Mouse (Mus musculus): ENCODE data around the gene Foxk1. TPM values are rescaled to one million over a fixed set of nuclear protein-coding genes. Genes with fewer than 3 reads are reported as not detected.

Foxk1 gene
- polyA plus RNA-seq, 1 experiment from 2014 or later = 2.5 TPM

DNA sequence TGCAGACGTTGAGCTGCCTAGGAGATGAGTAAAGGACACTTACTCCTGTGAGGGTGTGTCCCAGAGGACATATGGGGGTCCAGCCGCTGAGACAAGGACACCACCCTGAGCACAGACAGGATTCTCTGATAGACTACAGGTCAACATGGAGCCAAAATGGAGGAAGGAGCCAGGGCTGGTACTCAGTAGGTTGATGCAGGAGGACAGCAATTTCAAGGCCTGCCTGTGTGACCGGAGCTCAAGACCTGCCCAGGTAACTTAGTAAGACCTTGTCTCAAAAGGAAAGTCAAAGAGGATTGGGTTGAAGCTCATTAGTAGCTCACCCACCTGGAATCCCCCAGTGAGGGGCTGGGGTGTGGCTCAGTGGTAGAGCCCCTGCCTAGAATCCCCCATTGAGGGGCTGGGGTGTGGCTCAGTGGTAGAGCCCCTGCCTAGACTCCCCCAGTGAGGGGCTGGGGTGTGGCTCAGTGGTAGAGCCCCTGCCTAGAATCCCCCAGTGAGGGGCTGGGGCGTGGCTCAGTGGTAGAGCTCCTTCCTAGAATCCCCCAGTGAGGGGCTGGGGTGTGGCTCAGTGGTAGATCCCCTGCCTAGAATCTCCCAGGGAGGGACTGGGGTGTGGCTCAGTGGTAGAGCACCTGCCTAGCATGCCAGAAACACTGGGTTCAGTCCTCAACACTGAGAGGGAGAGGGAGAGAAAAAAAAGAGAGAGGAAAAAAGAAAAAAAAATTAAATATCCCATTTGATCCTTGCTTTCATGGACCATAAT, 30.7 kb upstream of the Foxk1 start:
- 97% methylated on average over 4 of the region's 4 CpGs for WGBS
- no peak for ATAC-seq (replicated peaks; ENCODE audit: extremely low read depth, insufficient read depth, low FRiP score)

DNA sequence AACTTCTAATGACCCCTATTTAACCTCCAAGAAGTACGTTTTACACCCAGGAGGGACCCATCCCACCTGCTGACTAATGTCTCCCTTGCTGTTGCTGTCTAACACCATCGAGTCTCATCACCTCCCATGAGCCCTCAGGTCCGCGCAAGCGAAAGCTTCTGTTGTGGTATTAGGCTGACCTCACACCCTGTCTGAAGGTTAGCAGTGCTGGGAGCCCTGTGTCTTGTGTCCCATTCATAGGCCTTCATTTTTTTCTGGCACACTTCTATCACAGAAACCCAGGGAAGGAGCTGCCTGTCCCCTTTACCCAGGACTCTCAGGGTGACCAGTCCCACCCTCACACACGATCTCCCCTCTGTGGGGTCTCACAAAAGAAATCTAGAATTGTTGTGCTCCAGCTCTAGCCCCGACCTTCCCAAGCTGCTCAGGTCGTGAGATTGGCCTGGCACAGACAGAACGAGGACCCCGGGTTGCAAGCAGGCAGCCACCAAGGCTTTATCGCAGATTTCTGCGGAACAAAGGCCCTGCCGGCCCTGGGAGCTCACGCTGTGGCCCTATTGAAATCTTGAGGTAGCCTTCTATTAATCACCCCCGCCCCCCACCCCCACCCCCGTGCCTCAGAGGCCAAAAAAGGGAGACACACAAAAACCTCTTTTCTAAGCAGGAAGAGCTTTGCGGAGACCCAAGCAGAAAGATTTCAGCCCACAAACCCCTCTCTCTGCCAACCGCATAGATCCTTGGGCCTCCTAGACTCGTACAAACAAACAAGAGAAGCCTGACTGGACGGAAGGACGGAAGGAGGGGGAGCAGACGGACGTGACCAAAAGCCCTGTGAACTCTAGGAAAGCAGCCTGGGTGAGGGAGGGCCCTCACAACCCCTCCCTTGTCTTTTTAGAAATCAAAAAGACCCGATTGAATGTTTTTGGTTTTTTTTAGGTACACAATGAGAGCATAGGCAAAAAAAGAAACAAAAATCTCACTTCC, 29.8 kb upstream of the Foxk1 start:
- Histone ChIP-seq H3K4me3 (ENCODE audit: low read length) (0 out of 2 replicates have a peak overlapping the region, but pooled peaks have one; percentile 1), H3K36me3 (ENCODE audit: control insufficient read depth, insufficient read depth) (no peaks in the 10 kb centered on the region), H3K27me3 (ENCODE audit: control insufficient read depth, insufficient read depth, low read length) (no peaks in the 10 kb centered on the region), H3K9ac (ENCODE audit: low read length) (peak overlapping the region; percentile 45), H3K4me1 (ENCODE audit: control insufficient read depth, insufficient read depth, low read length) (peaks cover 19% of the 10 kb centered on the region), H3K4me2 (ENCODE audit: low read depth, low read length) (peak overlapping the region; percentile 38), H3K9me3 (replicated peaks; ENCODE audit: control insufficient read depth, low read length) (peaks cover 2% of the 10 kb centered on the region; the same call in 1 of the 2 replicates), H3K27ac (ENCODE audit: low read length) (peak overlapping the region; percentile 43)
- ATAC-seq (replicated peaks; ENCODE audit: extremely low read depth, insufficient read depth, low FRiP score) = no peak
- 23% methylated on average over 24 of the region's 24 CpGs for WGBS

More for the DNA sequence above, 30.7 kb upstream of the Foxk1 start:
- Histone ChIP-seq H3K9ac (ENCODE audit: low read length) (no peak overlapping the region), H3K27ac (ENCODE audit: low read length) (no peak overlapping the region), H3K36me3 (ENCODE audit: control insufficient read depth, insufficient read depth) (no peaks in the 10 kb centered on the region), H3K9me3 (replicated peaks; ENCODE audit: control insufficient read depth, low read length) (peaks cover 2% of the 10 kb centered on the region; the same call in 1 of the 2 replicates), H3K4me2 (ENCODE audit: low read depth, low read length) (no peak overlapping the region), H3K4me3 (ENCODE audit: low read length) (no peak overlapping the region), H3K4me1 (ENCODE audit: control insufficient read depth, insufficient read depth, low read length) (peaks cover 19% of the 10 kb centered on the region), H3K27me3 (ENCODE audit: control insufficient read depth, insufficient read depth, low read length) (no peaks in the 10 kb centered on the region)

DNA sequence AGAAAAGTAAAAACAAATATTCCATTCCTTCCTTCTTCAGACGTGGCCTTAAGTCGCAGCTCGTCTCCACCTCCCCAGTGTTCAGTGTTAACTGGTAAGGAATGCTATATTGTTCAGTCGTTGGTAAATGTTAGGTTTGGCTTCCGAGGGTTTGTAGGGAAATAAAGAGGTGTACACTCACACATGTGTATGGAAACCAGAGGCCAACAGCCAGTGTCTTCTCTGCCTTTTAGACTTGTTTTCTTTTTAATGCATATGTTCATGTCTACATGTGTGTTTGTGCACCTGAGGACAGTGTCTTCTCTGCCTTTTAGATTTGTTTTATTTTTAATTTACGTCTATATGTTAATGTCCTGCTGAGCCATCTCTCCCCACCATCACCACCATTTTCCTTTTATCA, 29.1 kb upstream of the Foxk1 start:
- H3K36me3 ChIP-seq (ENCODE audit: control insufficient read depth, insufficient read depth) = no peaks in the 10 kb centered on the region

DNA sequence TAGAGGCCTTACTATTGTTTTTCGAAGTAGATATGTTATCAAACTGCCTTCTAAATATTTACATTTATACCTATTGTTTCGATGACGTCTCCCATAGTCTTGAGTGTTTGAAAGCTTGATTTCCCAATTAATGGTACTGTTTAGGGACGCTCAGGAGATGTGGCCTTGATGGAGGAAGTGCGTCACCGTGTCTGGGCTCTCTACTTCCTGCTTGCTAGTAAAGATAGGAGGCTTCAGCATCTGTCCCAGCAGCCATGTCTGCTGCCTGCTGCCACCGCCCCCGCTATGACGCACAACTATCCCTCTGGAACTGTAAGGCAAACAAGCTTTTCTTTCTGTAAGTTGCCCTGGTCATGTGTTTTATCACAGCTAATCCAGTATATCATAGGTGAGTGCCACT, 27.0 kb upstream of the Foxk1 start:
- H3K9me3 ChIP-seq (replicated peaks; ENCODE audit: control insufficient read depth, low read length) = peaks cover 2% of the 10 kb centered on the region; the same call in 1 of the 2 replicates
- no peak overlapping the region for H3K9ac ChIP-seq (ENCODE audit: low read length)
- H3K4me2 ChIP-seq (ENCODE audit: low read depth, low read length) = no peak overlapping the region
- no peak overlapping the region for H3K27ac ChIP-seq (ENCODE audit: low read length)
- H3K4me3 ChIP-seq (ENCODE audit: low read length) = no peak overlapping the region
- no peak for ATAC-seq (replicated peaks; ENCODE audit: extremely low read depth, insufficient read depth, low FRiP score)
- WGBS = 76% methylated on average over 9 of the region's 9 CpGs
- no peaks in the 10 kb centered on the region for H3K36me3 ChIP-seq (ENCODE audit: control insufficient read depth, insufficient read depth)
- peaks cover 8% of the 10 kb centered on the region for H3K4me1 ChIP-seq (ENCODE audit: control insufficient read depth, insufficient read depth, low read length)
- no peaks in the 10 kb centered on the region for H3K27me3 ChIP-seq (ENCODE audit: control insufficient read depth, insufficient read depth, low read length)

More for the DNA sequence above, 29.1 kb upstream of the Foxk1 start:
- peaks cover 2% of the 10 kb centered on the region; the same call in 1 of the 2 replicates for H3K9me3 ChIP-seq (replicated peaks; ENCODE audit: control insufficient read depth, low read length)
- H3K4me1 ChIP-seq (ENCODE audit: control insufficient read depth, insufficient read depth, low read length) = peaks cover 15% of the 10 kb centered on the region
- ATAC-seq (replicated peaks; ENCODE audit: extremely low read depth, insufficient read depth, low FRiP score) = no peak
- WGBS = 63% methylated on average over 6 of the region's 6 CpGs
- no peak overlapping the region for H3K27ac ChIP-seq (ENCODE audit: low read length)
- H3K4me3 ChIP-seq (ENCODE audit: low read length) = no peak overlapping the region
- H3K4me2 ChIP-seq (ENCODE audit: low read depth, low read length) = 0 out of 2 replicates have a peak overlapping the region, but pooled peaks have one; percentile 38
- no peaks in the 10 kb centered on the region for H3K27me3 ChIP-seq (ENCODE audit: control insufficient read depth, insufficient read depth, low read length)
- H3K9ac ChIP-seq (ENCODE audit: low read length) = no peak overlapping the region

DNA sequence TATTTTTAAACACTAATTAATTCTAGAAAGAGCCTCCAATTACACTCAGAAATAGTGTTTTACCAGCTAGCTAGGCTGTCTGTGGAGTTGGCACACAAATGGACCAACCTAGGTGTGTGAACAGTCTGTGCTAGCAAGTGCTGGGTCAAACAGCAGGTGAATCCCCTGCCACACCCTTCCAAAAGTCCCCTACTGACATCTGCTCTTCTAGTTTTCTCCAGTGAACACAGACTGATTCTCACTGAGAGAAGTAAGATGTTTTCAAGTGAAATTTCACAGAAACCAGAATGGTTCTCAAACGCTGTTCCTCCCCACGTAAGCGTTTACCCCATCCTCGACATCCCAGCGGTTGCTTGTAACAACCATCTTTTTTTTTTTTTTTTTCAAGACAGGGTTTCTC, 25.7 kb upstream of the Foxk1 start:
- Histone ChIP-seq H3K4me2 (ENCODE audit: low read depth, low read length) (no peak overlapping the region), H3K4me3 (ENCODE audit: low read length) (no peak overlapping the region), H3K36me3 (ENCODE audit: control insufficient read depth, insufficient read depth) (no peaks in the 10 kb centered on the region), H3K9ac (ENCODE audit: low read length) (no peak overlapping the region), H3K9me3 (replicated peaks; ENCODE audit: control insufficient read depth, low read length) (peaks cover 2% of the 10 kb centered on the region; the same call in 1 of the 2 replicates), H3K4me1 (ENCODE audit: control insufficient read depth, insufficient read depth, low read length) (peaks cover 8% of the 10 kb centered on the region), H3K27ac (ENCODE audit: low read length) (no peak overlapping the region), H3K27me3 (ENCODE audit: control insufficient read depth, insufficient read depth, low read length) (no peaks in the 10 kb centered on the region)
- whole genome bisulfite sequencing = 94% methylated on average over 5 of the region's 5 CpGs
- ATAC-seq (replicated peaks; ENCODE audit: extremely low read depth, insufficient read depth, low FRiP score) = no peak

DNA sequence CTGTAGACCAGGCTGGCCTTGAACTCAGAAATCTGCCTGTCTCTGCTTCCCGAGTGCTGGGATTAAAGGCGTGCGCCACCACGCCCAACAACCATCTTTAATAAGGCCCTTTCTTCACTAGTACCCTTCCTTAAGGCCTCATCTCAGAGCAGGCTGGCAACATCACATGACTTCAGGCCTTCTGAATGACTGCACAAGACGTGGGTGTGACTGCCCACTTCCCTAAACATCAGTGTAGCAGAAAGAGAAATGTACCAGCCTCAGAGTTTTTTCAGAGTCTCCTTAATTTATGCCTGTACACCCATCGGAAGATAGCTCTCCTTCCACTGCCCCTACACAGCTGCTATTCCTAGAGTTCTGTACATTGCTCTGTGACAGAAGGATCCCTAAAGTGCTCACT, 25.2 kb upstream of the Foxk1 start:
- Histone ChIP-seq H3K27ac (ENCODE audit: low read length) (no peak overlapping the region), H3K9me3 (replicated peaks; ENCODE audit: control insufficient read depth, low read length) (peaks cover 2% of the 10 kb centered on the region; the same call in 1 of the 2 replicates), H3K4me2 (ENCODE audit: low read depth, low read length) (no peak overlapping the region), H3K27me3 (ENCODE audit: control insufficient read depth, insufficient read depth, low read length) (no peaks in the 10 kb centered on the region), H3K36me3 (ENCODE audit: control insufficient read depth, insufficient read depth) (no peaks in the 10 kb centered on the region), H3K9ac (ENCODE audit: low read length) (no peak overlapping the region), H3K4me1 (ENCODE audit: control insufficient read depth, insufficient read depth, low read length) (peaks cover 8% of the 10 kb centered on the region), H3K4me3 (ENCODE audit: low read length) (no peak overlapping the region)
- 84% methylated on average over 6 of the region's 6 CpGs for WGBS
- ATAC-seq (replicated peaks; ENCODE audit: extremely low read depth, insufficient read depth, low FRiP score) = no peak

DNA sequence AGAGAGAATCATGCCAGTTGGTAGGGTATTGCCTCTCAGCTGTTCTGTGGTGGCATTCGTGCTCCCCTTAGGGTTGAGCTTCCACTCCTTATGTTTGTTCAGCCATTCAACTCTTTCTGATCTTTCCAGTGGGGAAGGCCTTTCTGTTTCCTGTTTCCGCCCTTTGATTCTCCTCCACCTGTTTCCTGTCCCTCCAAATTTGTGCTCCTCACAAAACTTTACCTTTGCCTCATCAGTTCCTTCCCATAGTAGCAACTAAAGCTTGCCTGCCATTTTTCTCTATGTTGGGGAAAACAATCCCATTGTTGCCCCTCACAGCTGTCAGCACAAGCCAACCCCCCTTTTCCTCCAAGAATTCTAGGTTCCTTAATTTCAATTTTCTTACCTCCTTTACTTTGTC, 23.2 kb upstream of the Foxk1 start:
- ATAC-seq (replicated peaks; ENCODE audit: extremely low read depth, insufficient read depth, low FRiP score) = no peak
- WGBS = 62% methylated on average over 2 of the region's 2 CpGs
- Histone ChIP-seq H3K4me2 (ENCODE audit: low read depth, low read length) (no peak overlapping the region), H3K27ac (ENCODE audit: low read length) (no peak overlapping the region), H3K4me3 (ENCODE audit: low read length) (no peak overlapping the region), H3K36me3 (ENCODE audit: control insufficient read depth, insufficient read depth) (no peaks in the 10 kb centered on the region), H3K9ac (ENCODE audit: low read length) (no peak overlapping the region), H3K9me3 (replicated peaks; ENCODE audit: control insufficient read depth, low read length) (peaks cover 2% of the 10 kb centered on the region; the same call in 1 of the 2 replicates), H3K4me1 (ENCODE audit: control insufficient read depth, insufficient read depth, low read length) (no peaks in the 10 kb centered on the region), H3K27me3 (ENCODE audit: control insufficient read depth, insufficient read depth, low read length) (no peaks in the 10 kb centered on the region)

DNA sequence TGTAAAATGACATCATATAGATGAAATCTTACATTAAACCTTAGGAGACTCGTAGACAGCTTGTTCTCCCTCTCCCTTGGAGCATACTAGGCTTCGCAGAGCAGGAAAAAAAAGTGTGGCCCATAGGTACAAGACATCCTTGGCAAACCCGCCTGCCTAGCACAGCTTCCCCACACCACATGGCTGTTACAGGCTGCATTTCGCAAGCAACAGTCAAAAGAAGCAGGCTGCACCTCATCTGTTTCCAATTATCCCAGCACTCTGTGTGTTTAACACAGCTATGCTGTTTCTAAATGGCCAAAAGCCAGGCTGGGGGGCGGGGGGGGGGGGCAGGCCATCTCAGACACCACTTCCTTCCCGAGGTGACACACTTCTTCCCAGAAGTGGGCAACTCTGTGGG, 20.8 kb upstream of the Foxk1 start:
- H3K4me1 ChIP-seq (ENCODE audit: control insufficient read depth, insufficient read depth, low read length) = 0 out of 2 replicates have a peak, but pooled peaks cover 2% of the 10 kb centered on the region
- H3K4me3 ChIP-seq (ENCODE audit: low read length) = no peak overlapping the region
- H3K9ac ChIP-seq (ENCODE audit: low read length) = no peak overlapping the region
- H3K4me2 ChIP-seq (ENCODE audit: low read depth, low read length) = no peak overlapping the region
- H3K36me3 ChIP-seq (ENCODE audit: control insufficient read depth, insufficient read depth) = no peaks in the 10 kb centered on the region
- no peaks in the 10 kb centered on the region for H3K9me3 ChIP-seq (replicated peaks; ENCODE audit: control insufficient read depth, low read length)
- WGBS = 48% methylated on average over 6 of the region's 6 CpGs
- H3K27ac ChIP-seq (ENCODE audit: low read length) = no peak overlapping the region
- H3K27me3 ChIP-seq (ENCODE audit: control insufficient read depth, insufficient read depth, low read length) = no peaks in the 10 kb centered on the region
- ATAC-seq (replicated peaks; ENCODE audit: extremely low read depth, insufficient read depth, low FRiP score) = no peak

All from heart, embryonic 16.5 days (tissue).